ENCODE assay signal across 28 mouse cellular contexts in genomic region chr12:107770516-107770836, GRCm38 (mm10).
DNase-seq lines count a peak whose midpoint lies in the region; ATAC-seq lines count a peak whose summit lies in the region.
"Had no signal": no experiment of that assay in that cellular context is flagged by ENCODE, and none has a peak within 500 bp of the region (broad histone marks: within the 10 kb centered on the region; RNA-seq: fewer than 3 reads in every experiment).

No protein-coding gene starts in this region.

- H3K9ac ChIP-seq in limb, embryonic 15.5 days, result no peak overlapping the region
- H3K9ac ChIP-seq: embryonic facial prominence, embryonic 12.5 days; forebrain, postnatal 0 days; heart, embryonic 15.5 days; liver, embryonic 14.5 days; neural tube, embryonic 12.5 days had no signal

- DNase-seq in adrenal gland, adult 2 months, result peak; percentile 15
- no peak for DNase-seq in adrenal gland, adult 8-10 months
- no peak for DNase-seq in limb, embryonic 10.5 days (ENCODE audit: low spot score)
- peak; percentile 44 for DNase-seq in naive thymus-derived CD4-positive, alpha-beta T cell, adult 2 months (ENCODE audit: low read depth)
- no peak for DNase-seq in natural killer cell, adult 2 months (ENCODE audit: low spot score in 2 of 2)
- DNase-seq: adrenal gland, postnatal 10 days; cerebellum, adult 11 months; cerebellum, adult 9-11 months; embryo, embryonic 11 days; forebrain, postnatal 0 days; kidney, adult 2 months; kidney, postnatal 36 days; layer of hippocampus, postnatal 36 days; left cerebral cortex, postnatal 4 days; liver; lung, adult 2 months; lung, postnatal 10 days; midbrain, embryonic 14.5 days; right cerebral cortex, postnatal 14 days; thymus, postnatal 14 days had no signal

- H3K36me3 ChIP-seq in limb, embryonic 15.5 days, result no peaks in the 10 kb centered on the region
- H3K36me3 ChIP-seq in limb, embryonic 10.5 days, result no peaks in the 10 kb centered on the region
- H3K36me3 ChIP-seq: embryonic facial prominence, embryonic 12.5 days; heart, embryonic 15.5 days; neural tube, embryonic 12.5 days had no signal

- WGBS in limb, embryonic 15.5 days, result 29% methylated on average over 5 of the region's 5 CpGs
- 19% methylated on average over 5 of the region's 5 CpGs for WGBS in limb, embryonic 10.5 days

- H3K4me1 ChIP-seq in limb, embryonic 15.5 days, result no peaks in the 10 kb centered on the region
- H3K4me1 ChIP-seq in limb, embryonic 10.5 days, result peaks cover 18% of the 10 kb centered on the region; the same call in 1 of the 2 replicates
- H3K4me1 ChIP-seq: embryonic facial prominence, embryonic 12.5 days; heart, embryonic 15.5 days; neural tube, embryonic 12.5 days had no signal

- H3K4me3 ChIP-seq in limb, embryonic 15.5 days, result no peak overlapping the region
- no peak overlapping the region for H3K4me3 ChIP-seq in limb, embryonic 10.5 days
- H3K4me3 ChIP-seq: embryonic facial prominence, embryonic 12.5 days; heart, embryonic 15.5 days; neural tube, embryonic 12.5 days had no signal

- H3K4me2 ChIP-seq in limb, embryonic 15.5 days, result no peak overlapping the region
- H3K4me2 ChIP-seq: embryonic facial prominence, embryonic 12.5 days; heart, embryonic 15.5 days; neural tube, embryonic 12.5 days had no signal

- 0 out of 2 replicates have a peak, but pooled peaks have one; percentile 44 for ATAC-seq in limb, embryonic 15.5 days (ENCODE audit: insufficient number of reproducible peaks, low FRiP score, low TSS enrichment, low read depth)
- peak; percentile 84 for ATAC-seq in CD4-positive, CD25-positive, alpha-beta regulatory T cell, adult 4 months
- ATAC-seq: forebrain, postnatal 0 days; hindbrain, postnatal 0 days had no signal

- no peaks in the 10 kb centered on the region; the same call in 1 of the 2 replicates for H3K27me3 ChIP-seq in limb, embryonic 15.5 days
- no peaks in the 10 kb centered on the region; the same call in 1 of the 2 replicates for H3K27me3 ChIP-seq in limb, embryonic 10.5 days (ENCODE audit: low read depth, poor library complexity, severe bottlenecking)
- H3K27me3 ChIP-seq: embryonic facial prominence, embryonic 12.5 days; heart, embryonic 15.5 days; neural tube, embryonic 12.5 days had no signal

- no peaks in the 10 kb centered on the region for H3K9me3 ChIP-seq in limb, embryonic 15.5 days
- no peaks in the 10 kb centered on the region for H3K9me3 ChIP-seq in limb, embryonic 10.5 days (replicated peaks)
- H3K9me3 ChIP-seq: embryonic facial prominence, embryonic 12.5 days; heart, embryonic 15.5 days; neural tube, embryonic 12.5 days had no signal

- H3K27ac ChIP-seq in limb, embryonic 15.5 days, result no peak overlapping the region
- H3K27ac ChIP-seq in limb, embryonic 10.5 days, result no peak overlapping the region
- H3K27ac ChIP-seq: embryonic facial prominence, embryonic 12.5 days; heart, embryonic 15.5 days; hindbrain, postnatal 0 days; liver, embryonic 14.5 days; macrophage; neural tube, embryonic 12.5 days had no signal

Comparison
In these comparisons a context has a peak if more than half of its experiments do, and no peak if none do; other contexts are left out.
1. DNase-seq: peak in adrenal gland, adult 2 months (single experiment) and naive thymus-derived CD4-positive, alpha-beta T cell, adult 2 months (single experiment); none in adrenal gland, adult 8-10 months (single experiment), limb, embryonic 10.5 days (single experiment) and natural killer cell, adult 2 months (0 of 2).